Mouse (Mus musculus): Measurements from ENCODE around the gene Med27.

The Med27 gene

GRCm38 (mm10) chr2:29473907-29474306 lies 127.3 kb downstream of the Med27 start:
- DNase-seq = no peak

- no peak for DNase-seq
Measured at GRCm38 (mm10) chr2:29476702-29477101, 130.1 kb downstream of the Med27 start.

- DNase-seq = no peak
Measured at GRCm38 (mm10) chr2:29481856-29482255, 135.2 kb downstream of the Med27 start.

- peak; percentile 55 to 73 for DNase-seq
Measured at GRCm38 (mm10) chr2:29482979-29483718, 136.5 kb downstream of the Med27 start.

- DNase-seq = peak; percentile 86 to 87
Measured at GRCm38 (mm10) chr2:29485519-29485918, 138.9 kb downstream of the Med27 start.

- DNase-seq = no peak
Measured at GRCm38 (mm10) chr2:29486491-29486890, 139.9 kb downstream of the Med27 start.

GRCm38 (mm10) chr2:29487652-29488051 lies 141.0 kb downstream of the Med27 start:
- peak; percentile 31 to 60 for DNase-seq

GRCm38 (mm10) chr2:29488379-29489236 lies 142.0 kb downstream of the Med27 start:
- DNase-seq = no peak

- peak; percentile 36 to 54 for DNase-seq
Measured at GRCm38 (mm10) chr2:29491656-29492055, 145.0 kb downstream of the Med27 start.

GRCm38 (mm10) chr2:29493396-29494031 lies 146.9 kb downstream of the Med27 start:
- DNase-seq = peak; percentile 46 to 65

- peak; percentile 55 to 75 for DNase-seq
Measured at GRCm38 (mm10) chr2:29495271-29495670, 148.7 kb downstream of the Med27 start.

- no peak for DNase-seq
Measured at GRCm38 (mm10) chr2:29500601-29501350, 154.2 kb downstream of the Med27 start.

GRCm38 (mm10) chr2:29501381-29501780 lies 154.8 kb downstream of the Med27 start:
- no peak for DNase-seq

GRCm38 (mm10) chr2:29504848-29505247 lies 158.2 kb downstream of the Med27 start:
- no peak for DNase-seq

- no peak for DNase-seq
Measured at GRCm38 (mm10) chr2:29506411-29506810, 159.8 kb downstream of the Med27 start.

- no peak for DNase-seq
Measured at GRCm38 (mm10) chr2:29513131-29513530, 166.5 kb downstream of the Med27 start.

- DNase-seq = no peak
Measured at GRCm38 (mm10) chr2:29514836-29515235, 168.2 kb downstream of the Med27 start.

GRCm38 (mm10) chr2:29515831-29516447 lies 169.3 kb downstream of the Med27 start:
- DNase-seq = no peak

- DNase-seq = no peak
Measured at GRCm38 (mm10) chr2:29516621-29517170, 170.1 kb downstream of the Med27 start.

GRCm38 (mm10) chr2:29519402-29519801 lies 172.8 kb downstream of the Med27 start:
- DNase-seq = no peak

GRCm38 (mm10) chr2:29520206-29520605 lies 173.6 kb downstream of the Med27 start:
- DNase-seq = no peak

GRCm38 (mm10) chr2:29521486-29521885 lies 174.9 kb downstream of the Med27 start:
- peak; percentile 38 to 70 for DNase-seq
